Mouse (Mus musculus): ENCODE data around the gene Canx. TPM values are rescaled to one million over a fixed set of nuclear protein-coding genes. Genes with fewer than 3 reads are reported as not detected.

Gene Canx
- total RNA-seq, 2 experiments from 2014 or later, result 413 to 414 TPM

Small RNA genes within 50 kb of the gene (microRNA-seq; reads per million reads assigned to microRNA genes)
- 0 reads per million in 2 experiments for gene Mir804

Other genes starting within 250 kb of the Canx start
- 10 to 100 TPM; 74.0 to 76.4 TPM for gene Tbc1d9b, start 194.3 kb downstream of the Canx start, total RNA-seq (2021)
- 10 to 100 TPM; 20.5 to 21.3 TPM for gene Mrnip, start 151.2 kb downstream of the Canx start, total RNA-seq (2021)
- gene Sqstm1, start 114.8 kb downstream of the Canx start, total RNA-seq (2021), result 100 to 1,000 TPM; 302 to 324 TPM
- 100 to 1,000 TPM; 201 to 243 TPM for gene Mgat4b, start 114.8 kb downstream of the Canx start, total RNA-seq (2021)
- 10 to 100 TPM in 1 of 2 experiments, 1 to 10 TPM in 1; 9.9 to 15.5 TPM for gene Ltc4s, start 87.1 kb downstream of the Canx start, total RNA-seq (2021)
- 10 to 100 TPM in 1 of 2 experiments, 1 to 10 TPM in 1; 9.5 to 10.1 TPM for gene Maml1, start 33.4 kb downstream of the Canx start, total RNA-seq (2021)
- not detected for gene Cby3, start 28.8 kb upstream of the Canx start, total RNA-seq (2021)
- 100 to 1,000 TPM; 321 to 338 TPM for gene Hnrnph1, start 51.3 kb upstream of the Canx start, total RNA-seq (2021)
- 10 to 100 TPM; 21.8 to 23.6 TPM for gene Rufy1, start 105.5 kb upstream of the Canx start, total RNA-seq (2021)